Mouse (Mus musculus) retina, postnatal 1 day (tissue): ENCODE measurements at regions not wholly inside any gene's neighbourhood (a gene's known extent, or its start where the extent isn't known, plus 50 kb on each side); places are given as distances from the start of the nearest gene placed in this dataset.

Experiments used
- DNase-seq: peaks from one replicate; pipeline ENCODE4 v3.0.0-alpha.2; 2012

DNA sequence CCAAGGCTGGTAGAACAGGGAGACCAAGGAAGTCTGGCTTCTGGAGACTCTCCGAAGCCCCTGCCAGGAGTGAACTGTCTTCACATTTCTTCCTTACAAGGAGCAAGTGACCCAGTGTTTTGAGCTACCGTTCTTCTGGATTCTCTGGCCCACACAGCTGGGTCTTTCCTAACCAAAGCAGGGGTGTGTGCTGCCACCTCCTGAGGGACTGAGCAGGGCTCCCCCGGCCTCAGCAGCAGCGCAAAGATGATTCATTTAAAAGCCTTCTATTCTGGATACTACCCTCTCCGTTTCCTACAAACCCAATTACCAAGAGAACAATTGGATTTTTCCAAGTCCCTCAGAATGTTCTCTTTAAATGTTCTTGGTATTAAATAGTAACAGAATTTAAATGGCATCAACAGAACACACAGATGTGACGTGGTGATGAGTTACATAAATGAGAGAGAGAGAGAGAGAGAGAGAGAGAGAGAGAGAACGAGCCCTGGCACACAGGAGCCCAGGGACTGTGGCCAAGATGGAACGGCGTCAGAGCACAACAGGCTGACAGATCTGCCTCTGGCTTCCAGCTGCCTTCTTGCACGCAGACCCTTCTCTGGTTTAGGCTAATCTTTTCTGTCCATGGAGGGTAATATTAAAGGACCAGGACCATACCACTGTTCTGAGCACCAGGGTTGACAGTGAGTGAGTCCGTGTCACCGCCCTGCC lies 191.6 kb downstream of the Agtpbp1 start:
- DNase-seq = no peak

DNA sequence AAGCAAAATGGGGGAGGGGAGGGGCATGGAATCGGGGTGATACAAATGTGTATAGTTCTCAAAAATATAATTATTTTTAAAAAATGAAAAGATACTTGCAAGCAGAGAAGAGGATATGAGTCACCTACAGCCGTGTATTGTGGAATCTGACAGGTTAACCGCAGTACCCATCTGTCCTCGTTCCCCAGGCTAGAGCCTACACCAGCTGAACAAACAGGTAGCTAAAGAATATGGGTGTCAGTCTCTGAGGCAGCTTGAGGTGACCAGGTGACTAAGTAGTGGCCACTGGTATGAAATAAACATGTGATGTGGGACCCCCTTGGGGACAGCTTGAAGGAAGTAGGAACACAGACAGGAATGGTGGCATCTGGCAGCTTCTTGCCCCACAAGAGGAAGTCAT lies 192.2 kb downstream of the Agtpbp1 start:
- DNase-seq = no peak

DNA sequence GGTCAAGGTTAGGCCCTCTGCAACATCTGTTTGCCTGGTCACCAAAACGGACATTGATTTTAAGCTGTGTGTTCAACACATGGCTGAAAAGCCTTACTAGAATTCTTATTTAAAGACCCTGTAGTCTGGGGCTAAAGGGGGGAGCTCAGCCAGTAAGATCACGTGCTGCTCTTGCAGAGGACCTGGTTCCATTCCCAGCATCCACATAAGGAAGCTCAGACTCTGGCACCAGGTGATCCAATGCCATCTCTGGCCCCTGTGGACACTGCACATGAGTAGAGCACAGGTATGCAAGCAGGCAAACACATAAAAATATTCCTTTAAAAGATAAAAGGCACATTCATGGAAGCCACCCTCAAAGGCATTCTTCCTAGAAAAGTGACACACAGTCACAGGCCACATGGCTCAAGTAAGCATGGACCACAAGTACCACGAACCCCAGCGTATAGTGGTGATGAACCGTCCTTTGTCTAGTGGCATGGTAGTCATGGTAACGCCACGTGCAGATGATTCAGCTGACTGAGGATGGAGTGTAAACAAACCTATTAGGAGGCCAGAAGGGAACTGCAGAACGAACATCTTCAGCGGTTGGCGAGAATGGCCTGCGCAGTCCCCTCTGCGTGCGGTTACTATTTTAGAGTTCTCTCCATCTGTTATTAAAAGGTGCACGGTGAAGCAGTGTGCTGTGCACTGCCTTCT lies 197.3 kb downstream of the Agtpbp1 start:
- DNase-seq = peak; percentile 48

DNA sequence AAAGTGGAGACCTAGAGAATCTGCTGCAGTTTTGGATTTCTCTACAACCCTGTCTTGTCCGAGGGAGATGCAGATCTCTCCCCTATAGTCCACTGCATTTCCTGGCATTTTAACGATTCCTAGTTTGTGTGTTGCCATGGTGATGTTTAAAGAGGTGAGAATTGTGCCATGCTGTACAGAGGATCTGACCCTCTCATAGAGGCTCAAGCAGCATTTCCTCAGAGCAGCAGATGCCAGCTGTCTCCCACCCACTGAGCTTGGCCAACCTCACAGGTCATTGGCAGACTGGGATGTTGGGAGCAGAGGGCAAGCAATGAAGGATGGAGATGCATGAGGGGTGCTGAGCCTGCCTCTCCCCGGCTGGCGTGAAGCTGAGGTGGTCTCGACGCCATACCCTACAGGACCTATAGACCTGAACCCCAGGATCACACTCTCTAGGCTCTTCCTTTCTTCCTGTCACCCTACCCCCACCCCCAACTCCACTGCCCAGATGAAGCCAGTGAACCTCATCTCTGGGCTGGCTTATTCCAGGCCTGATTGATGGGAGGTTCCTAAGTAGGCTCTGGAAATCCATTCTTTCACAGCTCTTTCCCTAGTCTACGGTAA lies 198.0 kb downstream of the Agtpbp1 start:
- DNase-seq = peak; percentile 34

DNA sequence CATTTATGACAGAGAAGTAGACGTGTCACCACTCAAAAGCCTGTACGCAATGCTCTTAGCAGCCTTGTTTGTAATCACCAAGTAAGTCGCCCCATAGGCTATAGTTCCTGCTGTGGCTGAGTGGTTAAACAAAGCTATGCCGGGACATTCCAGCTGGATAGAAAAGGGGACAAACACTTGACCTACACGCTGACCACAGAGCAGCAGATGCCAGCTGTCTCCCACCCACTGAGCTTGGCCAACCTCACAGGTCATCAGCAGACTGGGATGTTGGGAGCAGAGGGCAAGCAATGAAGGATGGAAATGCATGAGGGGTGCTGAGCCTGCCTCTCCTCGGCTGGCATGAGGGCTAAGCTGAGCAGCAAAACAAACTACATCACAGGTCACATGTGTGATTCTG lies 199.2 kb downstream of the Agtpbp1 start:
- DNase-seq = peak; percentile 32

DNA sequence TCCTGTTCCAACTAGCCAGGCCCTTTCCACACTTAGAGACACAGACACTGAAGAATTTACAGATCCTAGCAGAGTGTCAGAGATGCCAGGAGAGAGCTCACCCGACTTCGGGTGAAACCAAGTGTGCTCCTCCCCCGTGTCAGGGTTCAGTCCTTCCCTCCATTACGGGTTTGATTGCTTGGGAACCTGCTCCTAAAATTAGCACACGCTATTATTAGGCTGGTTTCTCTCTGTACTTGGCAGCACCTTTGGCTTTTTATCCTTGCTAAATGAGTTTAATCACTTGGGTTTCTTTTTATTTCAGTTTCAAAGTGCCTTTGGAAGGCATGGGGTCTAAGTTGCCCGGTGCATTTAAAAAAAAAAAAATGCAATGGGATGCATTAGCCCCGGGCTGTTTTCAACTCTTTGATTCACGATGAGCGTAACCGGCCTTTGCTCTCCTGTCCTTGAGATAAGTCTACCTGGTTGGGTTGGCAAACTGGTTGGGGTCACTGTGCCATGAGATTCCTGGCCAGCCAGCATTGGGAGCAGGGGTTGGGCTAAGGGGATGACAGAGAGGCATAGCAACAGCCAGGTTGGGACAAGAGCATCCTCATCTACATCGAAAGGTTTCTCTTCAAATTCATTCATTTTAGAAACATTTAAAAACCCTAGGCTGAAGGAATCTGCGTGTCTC lies 214.7 kb downstream of the Agtpbp1 start:
- no peak for DNase-seq

DNA sequence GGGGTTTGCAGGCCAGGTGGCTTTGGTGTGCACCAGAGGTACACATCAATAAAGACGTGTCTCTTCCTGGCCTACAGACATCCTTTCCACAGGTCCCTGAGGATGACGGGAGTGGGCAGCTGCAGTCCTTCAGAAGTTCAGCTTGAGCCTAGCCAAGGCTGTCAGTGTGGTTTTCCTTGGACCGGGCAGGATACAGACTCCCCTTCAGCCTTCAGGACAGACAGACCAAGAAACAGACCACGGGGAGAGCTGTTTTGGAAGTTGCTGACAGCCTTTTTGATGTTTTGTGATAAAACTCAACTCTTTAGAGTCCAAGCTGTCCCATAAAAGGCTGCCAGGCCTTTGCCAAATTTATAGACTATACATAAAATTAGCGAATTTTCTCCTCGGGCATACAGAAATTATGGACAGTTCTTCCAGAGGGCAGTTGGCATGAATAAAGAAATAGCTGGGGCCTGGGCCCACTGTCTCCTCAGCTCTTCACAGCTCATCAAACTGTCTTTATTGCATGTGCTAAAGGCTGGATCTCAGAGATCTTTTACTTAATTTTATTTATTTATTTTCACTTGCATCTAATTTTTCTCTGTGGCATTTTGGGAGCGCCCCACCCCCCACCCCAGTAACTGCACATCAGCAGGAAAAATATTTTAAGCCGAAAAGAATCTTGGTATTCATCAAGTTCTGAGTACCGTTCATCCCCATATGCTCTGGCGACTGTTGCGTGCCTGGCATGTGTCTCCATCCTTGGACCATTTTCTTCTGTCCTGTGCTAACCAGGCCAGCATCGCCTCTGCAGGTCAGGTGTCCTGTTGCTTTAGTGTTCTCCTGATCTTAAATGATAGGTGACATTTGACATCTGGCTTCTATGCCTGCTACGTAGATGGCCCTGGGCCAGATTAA lies 216.2 kb downstream of the Agtpbp1 start:
- peak; percentile 20 for DNase-seq

DNA sequence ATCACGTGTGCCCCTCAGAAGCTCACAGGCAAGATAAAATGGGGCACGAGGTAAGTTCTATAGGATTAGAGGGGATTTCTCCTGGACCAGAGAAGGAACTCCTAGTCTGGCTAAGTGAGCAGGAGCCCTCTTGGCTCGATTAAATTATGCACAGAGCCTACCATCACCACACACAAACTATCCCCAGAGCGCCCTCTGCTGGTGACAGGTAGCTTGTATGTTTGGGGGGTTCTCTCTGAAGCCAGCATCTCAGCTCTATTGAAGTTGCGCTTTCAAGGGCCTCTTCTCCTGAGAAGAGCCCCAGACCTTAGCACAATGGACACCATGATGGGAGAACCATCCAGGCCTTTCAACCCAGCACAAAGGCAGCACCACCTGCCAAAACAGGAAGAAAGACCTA lies 219.6 kb downstream of the Agtpbp1 start:
- DNase-seq = peak; percentile 86

DNA sequence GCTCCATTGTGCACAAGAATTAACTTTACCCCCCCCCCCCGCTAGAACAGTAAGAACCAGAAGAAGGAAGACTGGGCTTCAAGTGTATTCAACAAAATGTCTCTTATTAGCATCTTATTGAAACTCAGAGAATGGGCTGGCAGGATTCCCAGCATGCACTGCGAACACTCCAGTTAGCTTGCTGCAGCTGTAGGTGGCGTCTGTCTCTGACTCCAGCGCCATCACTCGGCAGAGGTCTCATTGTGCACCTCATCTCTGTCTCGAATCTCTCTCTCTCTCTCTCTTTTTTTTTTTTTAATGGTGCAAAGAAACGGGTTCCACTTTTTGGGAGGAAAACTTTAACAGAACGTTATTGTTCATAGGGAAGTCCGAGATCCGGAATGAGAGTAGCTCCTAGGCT lies 221.6 kb downstream of the Agtpbp1 start:
- no peak for DNase-seq

DNA sequence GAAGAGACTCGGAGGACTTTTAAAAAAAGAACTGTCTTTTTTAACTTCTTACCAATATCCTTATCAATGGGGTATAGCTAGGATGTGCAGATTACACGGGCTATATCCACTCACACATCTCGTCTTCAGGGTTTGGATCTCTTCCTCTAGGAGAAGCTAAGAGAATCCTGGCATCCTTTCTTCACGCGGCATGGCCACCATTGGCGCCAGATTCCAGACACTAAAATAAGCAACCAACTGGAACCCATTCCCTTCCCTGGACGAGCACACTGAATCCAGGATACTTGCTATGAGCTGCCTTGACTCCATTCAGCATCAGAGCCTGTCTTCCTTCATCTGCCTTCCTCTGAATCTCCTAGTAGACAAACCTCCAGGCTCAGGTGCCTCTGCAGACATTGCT lies 223.7 kb downstream of the Agtpbp1 start:
- DNase-seq = no peak

DNA sequence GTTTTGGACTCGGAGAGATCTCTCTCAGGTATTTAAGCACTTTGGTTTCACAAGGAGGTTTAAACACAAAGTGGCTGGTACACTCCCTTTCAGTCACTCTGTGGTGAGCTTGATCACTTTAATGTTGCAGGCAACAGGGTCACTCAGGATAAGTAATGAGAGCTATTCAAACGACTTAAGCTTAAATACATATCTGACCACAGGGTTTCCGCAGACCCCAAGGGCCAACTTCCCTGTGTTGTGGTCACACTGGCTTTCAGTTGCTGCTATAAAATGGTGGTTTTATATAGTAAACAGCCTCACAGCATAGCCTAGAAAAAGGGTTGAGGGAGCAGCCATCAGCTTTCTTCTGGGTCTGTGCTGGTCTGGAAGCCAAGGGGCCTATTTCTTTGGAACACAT lies 225.0 kb downstream of the Agtpbp1 start:
- DNase-seq = no peak

DNA sequence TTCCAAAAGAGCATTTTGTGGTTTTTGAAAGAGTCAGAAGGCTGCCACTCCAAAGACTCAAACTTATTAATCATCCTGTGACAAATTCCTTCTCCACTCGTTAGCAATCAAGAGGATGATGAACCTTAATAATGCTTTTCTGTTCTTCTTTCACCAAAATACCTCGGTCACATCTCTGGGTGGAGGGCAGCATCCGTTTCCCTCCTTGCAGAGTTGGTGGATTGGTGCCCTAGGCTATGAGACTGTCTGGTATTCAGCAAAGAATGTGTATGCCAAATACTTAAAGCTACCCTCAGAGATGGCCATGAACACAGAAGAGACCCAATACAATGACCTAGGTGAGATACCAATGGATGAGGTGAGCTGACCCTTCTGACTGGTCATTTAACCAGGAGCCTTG lies 226.6 kb downstream of the Agtpbp1 start:
- no peak for DNase-seq

DNA sequence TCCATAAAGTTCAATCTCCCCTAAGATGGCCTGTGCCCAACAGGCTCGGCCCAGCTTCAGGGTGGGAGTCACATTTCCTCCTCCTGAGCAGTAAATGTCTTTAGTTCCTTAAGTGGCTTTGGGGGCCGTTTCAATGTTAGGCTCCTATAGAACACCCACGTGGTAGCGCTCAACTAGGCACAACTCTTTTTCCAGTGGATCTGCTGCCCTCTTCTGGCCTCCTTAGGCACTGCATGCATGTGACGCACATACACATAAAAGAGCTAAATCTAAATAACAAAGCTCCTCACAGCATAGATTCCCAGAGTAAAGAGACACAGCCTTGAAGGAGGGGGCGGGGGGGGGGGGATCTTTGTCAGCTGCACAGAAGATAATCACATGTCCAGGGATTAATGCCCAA lies 233.6 kb downstream of the Agtpbp1 start:
- DNase-seq = peak; percentile 17

DNA sequence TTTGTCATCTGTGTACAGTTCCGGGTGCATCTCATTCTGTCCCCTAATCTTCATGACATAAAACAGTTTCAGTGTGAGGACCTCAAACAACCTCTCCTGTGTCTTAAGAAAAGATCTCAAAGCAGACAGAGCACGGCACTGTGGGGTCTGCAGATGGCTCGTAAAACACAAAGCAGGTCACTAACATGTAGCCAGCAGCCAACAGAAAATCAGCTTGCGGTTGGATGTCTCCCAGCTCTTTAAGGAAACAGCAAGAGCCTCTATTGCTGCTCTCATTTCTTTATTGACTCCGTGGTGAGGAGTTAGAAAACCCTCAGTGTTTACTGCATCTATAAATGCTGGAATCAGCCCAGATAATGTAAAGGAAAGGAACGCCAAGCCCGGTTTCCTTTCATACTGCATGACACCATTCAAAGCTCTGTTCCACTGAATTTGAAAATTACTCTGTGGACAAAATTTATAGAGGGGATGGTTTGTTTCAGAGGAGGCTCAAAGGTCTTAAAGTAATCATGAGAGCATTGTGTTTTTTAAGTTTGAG lies 234.3 kb downstream of the Agtpbp1 start:
- DNase-seq = no peak

DNA sequence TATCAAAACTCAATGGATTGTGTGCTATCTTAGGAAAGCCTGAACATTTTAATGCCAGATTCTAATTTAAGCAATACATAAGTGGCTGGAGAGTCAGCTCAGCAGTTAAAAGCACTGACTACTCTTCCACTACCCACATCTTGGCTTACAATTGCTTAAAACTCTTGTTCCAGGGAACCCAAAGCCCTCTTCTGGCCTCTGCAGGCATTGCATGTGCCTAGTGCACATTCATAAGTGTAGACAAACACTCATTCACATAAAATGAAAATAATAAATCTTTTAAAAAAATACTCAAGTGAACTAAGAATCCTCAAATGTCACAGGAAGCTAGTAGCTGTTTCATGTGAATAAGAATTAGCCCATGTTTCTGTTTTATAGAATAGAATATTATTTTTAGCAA lies 236.5 kb downstream of the Agtpbp1 start:
- no peak for DNase-seq

DNA sequence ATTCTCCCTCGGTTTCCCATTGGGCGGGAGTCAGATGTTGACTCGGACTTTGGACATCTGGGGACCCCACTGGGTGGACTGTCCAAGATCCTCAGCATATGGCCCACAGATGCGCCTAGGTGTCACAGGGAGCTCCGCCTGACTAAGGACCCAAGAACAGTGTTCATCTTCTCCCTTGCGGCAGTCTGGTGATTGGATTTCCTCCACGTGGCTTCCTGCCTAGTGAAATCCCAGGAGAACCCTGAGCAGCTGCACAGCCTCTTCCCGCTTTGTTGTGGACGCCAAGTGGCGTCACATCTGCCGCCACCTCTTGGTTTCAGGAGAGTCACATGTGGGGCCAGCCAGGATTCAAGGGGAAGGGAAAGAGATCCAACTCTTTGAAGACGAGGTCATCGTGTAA lies 243.2 kb downstream of the Agtpbp1 start:
- no peak for DNase-seq

DNA sequence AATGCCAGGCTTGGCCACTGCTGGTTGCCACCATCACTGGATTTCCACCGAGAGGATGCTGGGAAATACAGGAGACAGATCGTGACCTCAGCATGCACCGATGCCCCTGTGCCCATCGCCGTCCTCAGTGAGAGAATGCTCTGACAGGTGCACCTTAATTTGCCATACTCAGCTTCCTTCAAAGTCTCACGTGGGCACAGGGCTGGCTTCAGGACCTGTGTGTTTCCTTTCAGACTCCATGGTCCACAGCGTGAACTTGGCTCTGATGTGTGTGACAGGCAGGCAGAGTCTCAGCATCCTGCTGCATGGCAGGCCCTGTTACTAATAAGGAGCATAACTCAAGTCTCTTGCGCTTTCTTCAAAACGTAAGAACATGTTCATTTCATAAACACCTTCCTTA lies 246.6 kb downstream of the Agtpbp1 start:
- DNase-seq = no peak

DNA sequence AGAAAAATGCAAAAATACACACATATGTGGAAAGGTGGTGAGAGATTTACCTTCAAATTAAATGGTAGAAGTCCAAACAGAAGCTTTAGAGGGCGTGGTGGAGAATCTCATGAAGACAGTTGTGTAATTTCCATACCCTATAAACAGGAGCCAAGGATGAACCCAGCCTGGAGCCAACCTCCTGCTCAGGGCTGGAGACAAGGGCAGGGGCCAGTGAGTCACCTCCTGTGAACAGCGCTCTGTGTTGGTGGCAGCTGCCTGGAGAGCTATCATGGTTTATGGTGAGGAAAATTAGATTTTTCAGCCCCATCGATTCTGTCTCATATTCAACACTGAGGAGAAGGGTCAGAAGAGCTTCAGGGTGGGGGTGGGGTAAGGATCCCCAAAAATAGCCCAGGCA lies 261.1 kb downstream of the Agtpbp1 start:
- DNase-seq = no peak

DNA sequence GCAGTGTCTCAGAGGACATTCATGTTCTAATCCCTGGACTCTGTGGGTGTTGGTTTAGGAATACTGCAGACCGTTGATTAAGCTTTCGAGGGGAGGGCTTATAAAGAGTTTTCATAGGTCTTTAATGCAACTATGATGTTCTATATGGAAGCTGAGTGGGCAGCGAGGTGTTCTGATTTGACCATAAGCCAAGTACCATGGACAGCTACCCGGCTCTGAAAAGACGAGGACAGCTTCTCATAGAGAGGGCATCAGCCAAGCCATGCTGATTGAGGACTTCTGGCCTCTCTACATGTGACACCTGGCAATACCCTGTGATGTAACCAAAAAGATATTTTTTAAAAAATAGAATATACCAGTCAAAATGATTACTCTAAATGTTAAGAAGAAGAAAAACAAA lies 261.6 kb downstream of the Agtpbp1 start:
- peak; percentile 34 for DNase-seq

DNA sequence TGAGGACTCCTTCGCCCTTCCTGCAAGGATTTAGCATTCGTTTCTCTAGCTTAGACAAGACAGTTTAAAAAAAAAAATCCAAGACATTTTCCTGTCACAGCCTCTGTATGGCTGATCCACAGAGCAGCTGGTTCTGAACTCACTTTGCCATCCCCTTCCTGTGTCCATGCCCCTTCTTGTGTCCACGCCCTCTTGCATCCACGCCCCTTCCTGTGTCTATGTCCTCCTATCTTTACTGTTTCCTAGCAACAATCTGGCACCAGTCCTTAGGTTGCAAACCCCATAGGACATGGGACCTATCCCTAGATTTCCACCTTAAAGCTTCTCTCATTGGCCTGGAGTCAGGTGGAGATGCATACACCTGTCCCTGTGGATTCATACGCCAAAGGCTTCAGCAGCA lies 264.8 kb downstream of the Agtpbp1 start:
- no peak for DNase-seq

DNA sequence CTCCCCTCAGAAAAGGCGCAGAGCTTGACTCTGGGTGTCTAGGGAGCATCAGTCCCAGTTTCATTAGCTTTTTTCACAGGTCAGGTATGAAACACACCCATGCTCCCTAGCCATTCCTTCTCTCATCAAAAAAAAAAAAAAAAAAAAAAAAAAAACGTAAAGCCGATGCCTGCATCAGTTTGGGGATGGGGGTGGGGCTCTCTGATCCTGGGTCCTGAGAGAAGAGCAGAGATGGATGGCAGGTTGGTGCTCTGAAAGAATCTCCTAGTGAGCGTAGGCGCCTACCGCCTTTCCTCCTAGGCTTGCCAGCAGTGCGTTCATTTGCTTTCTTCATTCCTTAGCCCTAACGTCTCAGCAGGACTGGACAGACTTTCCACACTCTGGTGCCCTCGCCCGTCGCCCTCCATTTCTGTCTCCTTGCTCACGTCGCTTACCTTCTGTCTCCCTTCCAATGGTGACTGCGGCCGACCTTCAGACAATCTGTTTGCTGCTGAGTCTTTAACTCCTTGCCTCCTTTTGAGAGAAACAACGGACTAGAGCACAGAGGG lies 267.5 kb downstream of the Agtpbp1 start:
- no peak for DNase-seq

DNA sequence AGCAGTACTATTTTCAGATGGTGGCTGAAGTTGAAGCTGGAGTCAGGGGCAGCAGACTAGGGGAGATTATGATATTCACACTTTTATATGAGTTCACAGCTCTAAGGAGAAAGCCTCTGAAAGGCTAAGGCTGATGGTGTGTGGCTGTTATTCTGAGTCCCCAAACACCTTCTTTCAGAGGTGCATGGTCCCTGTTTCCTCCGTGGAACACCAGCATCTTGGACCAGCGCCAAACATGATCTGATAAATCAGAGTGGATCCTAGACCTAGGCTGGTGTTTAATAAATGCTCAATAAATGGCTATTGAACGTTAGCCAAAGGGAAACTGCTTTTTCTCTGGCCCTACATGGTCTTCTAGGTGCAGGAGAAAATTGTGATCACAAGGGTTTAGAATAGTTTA lies 269.2 kb downstream of the Agtpbp1 start:
- DNase-seq = no peak
